In genomic region chr3:87816166-87816565, GRCm38 (mm10) we compare ENCODE assay signal across 15 mouse cellular contexts. TPM values are rescaled to one million over a fixed set of nuclear protein-coding genes. Genes with fewer than 3 reads are reported as not detected.
DNase-seq lines count a peak whose midpoint lies in the region; ATAC-seq lines count a peak whose summit lies in the region.
"Had no signal": no experiment of that assay in that cellular context is flagged by ENCODE, and none has a peak within 500 bp of the region (broad histone marks: within the 10 kb centered on the region; RNA-seq: fewer than 3 reads in every experiment).

No protein-coding gene starts in this region.

- no peaks in the 10 kb centered on the region for H3K9me3 ChIP-seq in forebrain, embryonic 14.5 days (replicated peaks; ENCODE audit: control insufficient read depth, low read length)
- no peaks in the 10 kb centered on the region for H3K9me3 ChIP-seq in forebrain, embryonic 12.5 days
- H3K9me3 ChIP-seq in neural tube, embryonic 11.5 days (ENCODE audit: control insufficient read depth, low read length) = no peaks in the 10 kb centered on the region
- H3K9me3 ChIP-seq in neural tube, embryonic 15.5 days (replicated peaks) = no peaks in the 10 kb centered on the region
- H3K9me3 ChIP-seq in megakaryocyte, embryonic 14.5 days = no peaks in the 10 kb centered on the region

- WGBS in forebrain, embryonic 14.5 days = 71% methylated on average over 6 of the region's 6 CpGs
- WGBS in forebrain, embryonic 12.5 days = 67% methylated on average over 6 of the region's 6 CpGs
- WGBS in neural tube, embryonic 11.5 days = 52% methylated on average over 6 of the region's 6 CpGs
- 59% methylated on average over 6 of the region's 6 CpGs for WGBS in neural tube, embryonic 15.5 days

- H3K27ac ChIP-seq in forebrain, embryonic 14.5 days (ENCODE audit: low read depth, low read length) = no peak overlapping the region
- H3K27ac ChIP-seq in forebrain, embryonic 12.5 days = no peak overlapping the region
- no peak overlapping the region for H3K27ac ChIP-seq in neural tube, embryonic 11.5 days (ENCODE audit: low read depth, low read length)
- H3K27ac ChIP-seq in neural tube, embryonic 15.5 days (replicated peaks) = no peak overlapping the region
- H3K27ac ChIP-seq: macrophage had no signal

- no peak for DNase-seq in forebrain, embryonic 14.5 days (ENCODE audit: low spot score)
- peak; percentile 34 for DNase-seq in kidney, adult 9 months
- no peak for DNase-seq in kidney, adult 11 months
- DNase-seq in neural tube, embryonic 11.5 days (ENCODE audit: low spot score) = no peak

- no peak overlapping the region for H3K4me3 ChIP-seq in forebrain, embryonic 14.5 days (ENCODE audit: low read depth, low read length)
- H3K4me3 ChIP-seq in forebrain, embryonic 12.5 days (replicated peaks) = no peak overlapping the region
- H3K4me3 ChIP-seq in neural tube, embryonic 11.5 days (ENCODE audit: low read depth, low read length) = no peak overlapping the region
- H3K4me3 ChIP-seq in neural tube, embryonic 15.5 days (replicated peaks) = no peak overlapping the region
- H3K4me3 ChIP-seq in megakaryocyte, embryonic 14.5 days (replicated peaks) = peak overlapping the region; percentile 87

- ATAC-seq in forebrain, embryonic 14.5 days = no peak; the same call in 1 of the 2 replicates
- ATAC-seq in forebrain, embryonic 12.5 days (ENCODE audit: low FRiP score) = no peak
- ATAC-seq in neural tube, embryonic 11.5 days (ENCODE audit: insufficient read depth, low FRiP score, low TSS enrichment) = no peak
- no peak for ATAC-seq in neural tube, embryonic 15.5 days (ENCODE audit: low FRiP score)
- no peak for ATAC-seq in megakaryocyte-erythroid progenitor cell, adult 5-6 weeks (replicated peaks; ENCODE audit: low FRiP score, low TSS enrichment, poor library complexity, severe bottlenecking)
- ATAC-seq: activated CD4-positive, CD25-positive, alpha-beta regulatory T cell, adult 4 months had no signal

- H3K4me1 ChIP-seq in forebrain, embryonic 14.5 days (ENCODE audit: control insufficient read depth, insufficient read depth, low read length) = no peaks in the 10 kb centered on the region
- 0 out of 2 replicates have a peak, but pooled peaks cover 4% of the 10 kb centered on the region for H3K4me1 ChIP-seq in forebrain, embryonic 12.5 days
- H3K4me1 ChIP-seq in neural tube, embryonic 11.5 days (ENCODE audit: control insufficient read depth, insufficient read depth, low read length) = no peaks in the 10 kb centered on the region
- peaks cover 4% of the 10 kb centered on the region for H3K4me1 ChIP-seq in neural tube, embryonic 15.5 days
- H3K4me1 ChIP-seq in megakaryocyte, embryonic 14.5 days = peaks cover 18% of the 10 kb centered on the region

- H3K9ac ChIP-seq in forebrain, embryonic 14.5 days (ENCODE audit: low read length) = no peak overlapping the region
- no peak overlapping the region for H3K9ac ChIP-seq in forebrain, embryonic 12.5 days
- 0 out of 2 replicates have a peak overlapping the region, but pooled peaks have one; percentile 22 for H3K9ac ChIP-seq in neural tube, embryonic 11.5 days (ENCODE audit: low read length)
- H3K9ac ChIP-seq in neural tube, embryonic 15.5 days (replicated peaks) = no peak overlapping the region

- peaks cover 2% of the 10 kb centered on the region for H3K27me3 ChIP-seq in forebrain, embryonic 14.5 days (replicated peaks; ENCODE audit: control insufficient read depth, insufficient read depth, low read length)
- H3K27me3 ChIP-seq in forebrain, embryonic 12.5 days = peaks cover 68% of the 10 kb centered on the region
- peaks cover 18% of the 10 kb centered on the region for H3K27me3 ChIP-seq in neural tube, embryonic 11.5 days (ENCODE audit: control insufficient read depth, insufficient read depth, low read length)
- H3K27me3 ChIP-seq in neural tube, embryonic 15.5 days (replicated peaks) = peaks cover 27% of the 10 kb centered on the region
- peaks cover 93% of the 10 kb centered on the region for H3K27me3 ChIP-seq in megakaryocyte, embryonic 14.5 days (replicated peaks)

- H3K4me2 ChIP-seq in forebrain, embryonic 14.5 days (ENCODE audit: low read length) = peak overlapping the region; percentile 4; the same call in 1 of the 2 replicates
- no peak overlapping the region; the same call in 1 of the 2 replicates for H3K4me2 ChIP-seq in forebrain, embryonic 12.5 days
- no peak overlapping the region for H3K4me2 ChIP-seq in neural tube, embryonic 11.5 days (ENCODE audit: low read depth)
- no peak overlapping the region for H3K4me2 ChIP-seq in neural tube, embryonic 15.5 days

- no peaks in the 10 kb centered on the region for H3K36me3 ChIP-seq in forebrain, embryonic 14.5 days (ENCODE audit: control insufficient read depth, insufficient read depth, low read length)
- no peaks in the 10 kb centered on the region for H3K36me3 ChIP-seq in forebrain, embryonic 12.5 days (replicated peaks)
- H3K36me3 ChIP-seq in neural tube, embryonic 11.5 days (ENCODE audit: control insufficient read depth, insufficient read depth, low read length) = no peaks in the 10 kb centered on the region; the same call in 1 of the 2 replicates
- H3K36me3 ChIP-seq in neural tube, embryonic 15.5 days = no peaks in the 10 kb centered on the region
- no peaks in the 10 kb centered on the region for H3K36me3 ChIP-seq in megakaryocyte, embryonic 14.5 days (replicated peaks; ENCODE audit: low read length)

RNA-seq across cellular contexts. Expression of gene Pear1, which starts 7.9 kb away (rescaled TPM):
- 5.2 and 6.0 TPM in 2 replicates for polyA plus RNA-seq in forebrain, embryonic 14.5 days (2014; fragmentation: Nextera tagmentation; extraction: Ambion mirVana)
- polyA plus RNA-seq in forebrain, embryonic 12.5 days (2016; fragmentation: Nextera tagmentation; extraction: Ambion mirVana) = 5.7 and 6.8 TPM in 2 replicates
- 9.2 and 10.2 TPM in 2 replicates for polyA plus RNA-seq in neural tube, embryonic 11.5 days (2014; fragmentation: Nextera tagmentation; extraction: Ambion mirVana)
- 9.1 and 13.4 TPM in 2 replicates for polyA plus RNA-seq in neural tube, embryonic 15.5 days (2015; fragmentation: Nextera tagmentation; extraction: Ambion mirVana)
- 164 and 715 TPM in 2 replicates for polyA plus RNA-seq in megakaryocyte, embryonic 14.5 days (2012; ENCODE audit: insufficient read depth, low replicate concordance)
- total RNA-seq in megakaryocyte-erythroid progenitor cell, adult 5-6 weeks (2014; fragmentation: Nextera tagmentation) = 3.3 and 15.3 TPM in 2 replicates
- total RNA-seq in megakaryocyte-erythroid progenitor cell, adult 5-6 weeks (2017) = 3.2 and 4.3 TPM in 2 replicates

RNA-seq across cellular contexts. Expression of gene Insrr, which starts 19.4 kb away (rescaled TPM):
- 0.62 and 0.66 TPM in 2 replicates for polyA plus RNA-seq in forebrain, embryonic 14.5 days (2014; fragmentation: Nextera tagmentation; extraction: Ambion mirVana)
- polyA plus RNA-seq in forebrain, embryonic 12.5 days (2016; fragmentation: Nextera tagmentation; extraction: Ambion mirVana) = 0.65 and 1.0 TPM in 2 replicates
- 0.45 and 0.87 TPM in 2 replicates for polyA plus RNA-seq in neural tube, embryonic 11.5 days (2014; fragmentation: Nextera tagmentation; extraction: Ambion mirVana)
- 1.1 and 2.0 TPM in 2 replicates for polyA plus RNA-seq in neural tube, embryonic 15.5 days (2015; fragmentation: Nextera tagmentation; extraction: Ambion mirVana)
- polyA plus RNA-seq in megakaryocyte, embryonic 14.5 days (2012; ENCODE audit: insufficient read depth, low replicate concordance) = not detected in 2 replicates
- not detected in 2 replicates for total RNA-seq in megakaryocyte-erythroid progenitor cell, adult 5-6 weeks (2014; fragmentation: Nextera tagmentation)
- 0.15 TPM in 1 of 2 replicates, not detected in the other for total RNA-seq in megakaryocyte-erythroid progenitor cell, adult 5-6 weeks (2017)
- total RNA-seq: liver, adult 2 months had no signal
- polyA plus RNA-seq: macrophage had no signal

RNA-seq across cellular contexts. Expression of gene Ntrk1, which starts 21.2 kb away (rescaled TPM):
- 0.74 and 0.94 TPM in 2 replicates for polyA plus RNA-seq in forebrain, embryonic 14.5 days (2014; fragmentation: Nextera tagmentation; extraction: Ambion mirVana)
- 1.1 and 1.4 TPM in 2 replicates for polyA plus RNA-seq in forebrain, embryonic 12.5 days (2016; fragmentation: Nextera tagmentation; extraction: Ambion mirVana)
- 18.3 and 20.4 TPM in 2 replicates for polyA plus RNA-seq in neural tube, embryonic 11.5 days (2014; fragmentation: Nextera tagmentation; extraction: Ambion mirVana)
- 41.2 and 50.1 TPM in 2 replicates for polyA plus RNA-seq in neural tube, embryonic 15.5 days (2015; fragmentation: Nextera tagmentation; extraction: Ambion mirVana)
- not detected in 2 replicates for polyA plus RNA-seq in megakaryocyte, embryonic 14.5 days (2012; ENCODE audit: insufficient read depth, low replicate concordance)
- total RNA-seq in megakaryocyte-erythroid progenitor cell, adult 5-6 weeks (2014; fragmentation: Nextera tagmentation) = not detected in 2 replicates
- not detected in 2 replicates for total RNA-seq in megakaryocyte-erythroid progenitor cell, adult 5-6 weeks (2017)
- total RNA-seq: liver, adult 2 months; MEL had no signal
- polyA plus RNA-seq: activated CD4-positive, CD25-positive, alpha-beta regulatory T cell, adult 4 months; macrophage had no signal

RNA-seq across cellular contexts. Expression of gene Sh2d2a, which starts 30.4 kb away (rescaled TPM):
- polyA plus RNA-seq in forebrain, embryonic 14.5 days (2014; fragmentation: Nextera tagmentation; extraction: Ambion mirVana) = not detected in 2 replicates
- polyA plus RNA-seq in forebrain, embryonic 12.5 days (2016; fragmentation: Nextera tagmentation; extraction: Ambion mirVana) = not detected in 2 replicates
- not detected in 2 replicates for polyA plus RNA-seq in neural tube, embryonic 11.5 days (2014; fragmentation: Nextera tagmentation; extraction: Ambion mirVana)
- polyA plus RNA-seq in neural tube, embryonic 15.5 days (2015; fragmentation: Nextera tagmentation; extraction: Ambion mirVana) = 5.0 TPM in 1 of 2 replicates, not detected in the other
- polyA plus RNA-seq in megakaryocyte, embryonic 14.5 days (2012; ENCODE audit: insufficient read depth, low replicate concordance) = 0.12 TPM in 1 of 2 replicates, not detected in the other
- 0.74 and 2.2 TPM in 2 replicates for total RNA-seq in megakaryocyte-erythroid progenitor cell, adult 5-6 weeks (2014; fragmentation: Nextera tagmentation)
- total RNA-seq in megakaryocyte-erythroid progenitor cell, adult 5-6 weeks (2017) = 5.2 TPM in 1 of 2 replicates, not detected in the other
- total RNA-seq: left cerebral cortex, adult 18-20 months; MEL had no signal
- polyA plus RNA-seq: embryonic facial prominence, embryonic 14.5 days; forebrain, embryonic 16.5 days; macrophage had no signal

Comparison
In these comparisons a context has a peak if more than half of its experiments do, and no peak if none do; other contexts are left out.
1. RNA of gene Pear1, which starts 7.9 kb away (polyA plus RNA-seq): 164 to 715 TPM in megakaryocyte, embryonic 14.5 days; 9.2 to 10.2 TPM in neural tube, embryonic 11.5 days, 9.1 to 13.4 TPM in neural tube, embryonic 15.5 days, 5.7 to 6.8 TPM in forebrain, embryonic 12.5 days and 5.2 to 6.0 TPM in forebrain, embryonic 14.5 days; every median in the first group is over 10 times any median in the second.